Mouse (Mus musculus) stomach, postnatal 0 days (tissue): ENCODE measurements around the gene Sh3pxd2b. TPM values are rescaled to one million over a fixed set of nuclear protein-coding genes. Genes with fewer than 3 reads are reported as not detected.

Source experiments
- ATAC-seq: fragments of 200-750 bp; cut with Nextera tagmentation; 2 replicates; pipeline ENCODE4 v1.8.0; 2017; ENCODE audit not compliant: low FRiP score, low TSS enrichment
- DNase-seq: peaks from one replicate; pipeline ENCODE4 v3.0.0-alpha.2; 2016; ENCODE audit warnings: low spot score
- H3K27ac ChIP-seq: fragments of 300-500 bp; sonication (generic); replicated peaks from 2 replicates; pipeline ENCODE4 v1.5.1; 2014; ENCODE audit warnings: mild to moderate bottlenecking, control low read depth
- H3K27me3 ChIP-seq: fragments of 300-500 bp; sonication (generic); 2 replicates; pipeline ENCODE4 v1.6.1; 2014; ENCODE audit warnings: low read length; ENCODE audit not compliant: control insufficient read depth, insufficient read depth
- H3K36me3 ChIP-seq: fragments of 300-500 bp; sonication (generic); 2 replicates; pipeline ENCODE4 v1.6.1; 2014; ENCODE audit warnings: low read length, mixed read lengths; ENCODE audit not compliant: control insufficient read depth, insufficient read depth
- H3K4me1 ChIP-seq: fragments of 300-500 bp; sonication (generic); replicated peaks from 2 replicates; pipeline ENCODE4 v1.6.1; 2014; ENCODE audit warnings: antibody characterized with exemption; ENCODE audit not compliant: control insufficient read depth, insufficient read depth
- H3K4me2 ChIP-seq: fragments of 300-500 bp; sonication (generic); replicated peaks from 2 replicates; pipeline ENCODE4 v1.6.1; 2014; ENCODE audit warnings: low read depth, mild to moderate bottlenecking, control low read depth, moderate library complexity
- H3K4me3 ChIP-seq: fragments of 300-500 bp; sonication (generic); 2 replicates; pipeline ENCODE4 v1.5.1; 2014; ENCODE audit warnings: low read depth, low read length, control low read depth
- H3K9ac ChIP-seq: fragments of 300-500 bp; sonication (generic); 2 replicates; pipeline ENCODE4 v1.6.1; 2014; ENCODE audit warnings: mild to moderate bottlenecking, low read length, control low read depth, mixed read lengths
- H3K9me3 ChIP-seq: fragments of 300-500 bp; sonication (generic); 2 replicates; pipeline ENCODE4 v1.6.1; 2016; ENCODE audit warnings: low read length; ENCODE audit not compliant: control insufficient read depth
- CTCF ChIP-seq: IDR thresholded peaks from 2 replicates; pipeline ENCODE4 v1.5.1; 2016; ENCODE audit warnings: antibody characterized with exemption, low read depth, mild to moderate bottlenecking, moderate library complexity
- EP300 ChIP-seq: optimal IDR thresholded peaks from 2 replicates; pipeline ENCODE3; 2016; ENCODE audit warnings: antibody characterized with exemption
- WGBS: fragments of 180-500 bp; shearing (Covaris S2); extraction: QIAGEN DNeasy Blood & Tissue Kit; methylation state at CpG from one replicate; pipeline ENCODE4 v1.1.7; 2014; 5-methylcytosine and 5-hydroxymethylcytosine counted together
- polyA plus RNA-seq: library from polyadenylated mRNA; unstranded; fragments of >200 nt; fragmentation: Nextera tagmentation; extraction: Ambion mirVana; gene quantifications from 2 replicates; pipeline ENCODE4 v1.2.1, GENCODE M21; 2015

The Sh3pxd2b gene
- polyA plus RNA-seq, 1 experiment from 2014 or later, result 5.0 TPM

DNA sequence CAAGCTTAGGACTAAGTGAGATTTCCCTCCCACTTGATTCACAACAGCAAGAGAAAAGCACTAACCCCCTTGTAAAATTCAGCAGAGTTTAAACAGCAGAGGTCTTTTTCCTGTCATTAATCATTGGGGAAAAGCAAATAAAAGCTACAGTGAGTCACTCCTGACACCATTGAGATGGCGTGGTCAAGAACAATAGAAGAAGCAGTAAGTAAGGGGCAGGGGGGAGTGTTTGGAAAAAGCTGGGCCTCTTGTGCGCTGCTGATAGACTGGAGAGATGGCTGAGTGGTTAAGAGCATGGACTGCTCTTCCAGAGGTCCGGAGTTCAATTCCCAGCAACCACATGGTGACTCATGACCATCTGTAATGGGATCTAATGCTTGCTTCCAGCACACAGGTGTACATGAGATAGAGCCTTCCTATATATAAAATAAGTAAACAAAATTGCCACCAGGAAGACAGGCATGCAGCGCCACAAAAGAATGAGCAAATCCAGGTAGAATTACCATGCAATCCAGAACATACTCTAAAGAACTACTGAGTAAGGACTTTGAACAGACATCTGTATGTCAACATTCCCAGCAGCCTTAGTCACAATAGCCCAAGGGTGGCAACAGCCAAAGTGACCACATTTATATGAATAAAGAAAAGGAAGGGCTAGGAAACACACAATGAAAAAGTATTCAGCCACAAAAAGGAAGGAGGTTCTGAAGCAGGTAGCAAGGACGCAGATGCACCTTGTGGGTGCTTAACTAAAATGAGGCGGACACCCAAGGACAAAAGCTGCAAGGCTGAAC is 1.9 kb upstream of the Sh3pxd2b start:
- peaks cover 6% of the 10 kb centered on the region for H3K4me1 ChIP-seq
- ATAC-seq (peak; percentile 52), DNase-seq (peak; percentile 49)
- 50% methylated on average over 6 of the region's 6 CpGs for WGBS
- no peak overlapping the region for H3K4me2 ChIP-seq
- H3K27me3 ChIP-seq, result no peaks in the 10 kb centered on the region
- TF ChIP-seq EP300, result no peak
- no peak for TF ChIP-seq CTCF
- H3K9ac ChIP-seq, result no peak overlapping the region
- no peaks in the 10 kb centered on the region for H3K9me3 ChIP-seq
- no peak overlapping the region for H3K4me3 ChIP-seq
- H3K36me3 ChIP-seq, result no peaks in the 10 kb centered on the region
- peak overlapping the region; percentile 76 for H3K27ac ChIP-seq

DNA sequence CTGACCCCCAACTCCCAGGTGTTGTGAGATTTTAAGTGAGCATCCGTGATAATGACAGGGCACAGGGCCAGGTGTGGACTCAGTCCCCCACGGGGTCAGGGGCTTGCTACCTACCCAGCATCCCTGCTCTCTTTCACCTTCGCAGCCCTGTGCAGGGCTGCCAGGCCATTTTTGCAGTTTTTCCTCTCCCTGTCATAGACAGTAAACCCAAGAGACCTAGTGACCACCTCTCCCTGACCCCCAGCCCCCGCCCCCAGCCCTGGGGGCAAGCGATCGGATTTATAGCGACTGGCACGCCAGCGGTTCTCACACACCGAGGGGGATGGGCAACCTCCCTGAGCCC is 385 bp upstream of the Sh3pxd2b start:
- WGBS, result 3% methylated on average over 10 of the region's 10 CpGs

DNA sequence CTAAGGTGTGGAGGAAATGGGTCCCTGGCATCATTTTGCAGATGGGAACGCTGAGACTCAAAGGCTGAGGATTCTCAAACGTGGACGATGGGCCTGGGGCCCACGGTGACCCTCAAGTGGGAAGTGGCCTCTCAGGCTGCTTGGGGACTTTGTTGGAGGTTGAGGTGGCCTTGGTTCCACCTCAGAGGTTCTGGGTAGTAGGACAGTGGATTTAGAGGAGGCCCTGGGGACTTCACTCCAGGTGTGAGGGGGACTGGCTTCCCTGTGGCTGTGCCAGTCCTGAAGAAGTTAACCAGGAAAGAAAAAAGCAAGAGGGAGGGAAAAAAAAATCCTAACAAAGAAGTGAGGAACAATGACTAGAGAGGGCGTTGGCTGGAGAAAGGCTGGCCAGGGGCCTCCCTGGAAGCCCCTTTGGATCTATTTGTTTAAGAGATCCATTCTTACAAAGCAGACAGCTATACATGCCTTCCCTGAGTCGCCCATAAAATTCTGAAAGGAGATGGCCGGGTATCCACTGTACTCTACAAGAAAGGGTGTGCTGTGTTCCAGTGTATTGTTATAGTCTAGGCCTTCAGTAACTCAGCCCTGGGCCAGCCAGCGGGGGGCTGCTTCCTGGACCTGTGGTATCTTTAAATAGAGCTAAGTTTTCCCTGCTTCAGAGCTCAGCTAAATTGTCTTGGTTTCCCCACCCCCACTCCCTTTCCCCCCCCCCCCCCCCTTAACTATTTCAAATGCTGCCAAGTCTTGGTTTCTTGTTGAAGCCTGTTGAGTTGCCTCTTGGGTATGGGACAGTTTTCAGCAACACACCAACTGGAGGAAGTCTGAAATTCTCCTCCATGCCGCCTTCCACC is 1.0 kb downstream of the Sh3pxd2b start:
- Histone ChIP-seq H3K9me3 (no peaks in the 10 kb centered on the region), H3K36me3 (0 out of 2 replicates have a peak, but pooled peaks cover 4% of the 10 kb centered on the region), H3K4me3 (peak overlapping the region; percentile 86), H3K27me3 (no peaks in the 10 kb centered on the region), H3K9ac (peak overlapping the region; percentile 90), H3K4me2 (peak overlapping the region; percentile 88), H3K27ac (peak overlapping the region; percentile 88), H3K4me1 (peaks cover 6% of the 10 kb centered on the region)
- no peak for ATAC-seq
- 9% methylated on average over 9 of the region's 9 CpGs for WGBS
- no peak for DNase-seq
- TF ChIP-seq EP300 (no peak), CTCF (no peak)

More for the DNA sequence above, 385 bp upstream of the Sh3pxd2b start:
- H3K9ac ChIP-seq, result peak overlapping the region; percentile 90
- peak overlapping the region; percentile 88 for H3K27ac ChIP-seq
- H3K36me3 ChIP-seq, result 0 out of 2 replicates have a peak, but pooled peaks cover 4% of the 10 kb centered on the region
- H3K27me3 ChIP-seq, result no peaks in the 10 kb centered on the region
- H3K4me1 ChIP-seq, result peaks cover 6% of the 10 kb centered on the region
- H3K4me2 ChIP-seq, result peak overlapping the region; percentile 88
- no peaks in the 10 kb centered on the region for H3K9me3 ChIP-seq
- no peak for DNase-seq
- H3K4me3 ChIP-seq, result peak overlapping the region; percentile 86
- TF ChIP-seq EP300 (no peak), CTCF (no peak)
- ATAC-seq, result no peak

DNA sequence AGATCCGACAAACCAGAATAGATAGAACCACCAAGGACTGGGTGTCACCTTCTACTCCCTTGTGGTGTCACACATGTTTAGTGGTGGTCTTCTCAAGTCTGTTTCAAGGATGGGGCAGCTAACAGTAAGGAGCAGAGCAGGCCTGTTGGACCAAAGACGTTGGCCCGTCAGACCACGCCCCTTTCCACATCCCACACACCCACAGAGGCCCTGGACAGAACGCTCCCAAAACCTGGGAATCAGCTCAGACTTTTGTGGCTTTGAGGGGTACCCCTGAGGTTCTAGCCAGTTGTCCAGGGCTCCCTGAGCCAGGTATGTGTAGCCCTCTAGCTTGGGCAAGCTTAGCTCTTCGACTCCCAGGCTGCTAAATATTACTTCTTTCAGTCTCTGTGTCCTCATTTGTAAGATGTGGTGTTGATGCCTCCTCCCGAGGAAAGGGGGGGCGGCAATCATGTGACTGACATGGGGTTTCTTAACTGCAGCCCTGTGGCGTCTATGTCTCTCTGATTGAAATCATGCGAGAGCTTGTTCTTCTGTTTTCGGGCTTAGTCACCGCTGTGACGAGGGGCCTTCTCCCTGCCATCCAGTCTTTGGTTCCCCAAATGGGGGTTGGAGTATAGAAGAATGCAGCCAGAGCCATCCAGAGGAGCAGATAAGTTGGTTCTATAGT is 1.8 kb downstream of the Sh3pxd2b start:
- no peak for ATAC-seq
- Histone ChIP-seq H3K27me3 (no peaks in the 10 kb centered on the region), H3K4me1 (peaks cover 6% of the 10 kb centered on the region), H3K27ac (peak overlapping the region; percentile 80), H3K36me3 (peaks cover 6% of the 10 kb centered on the region; the same call in 1 of the 2 replicates), H3K4me2 (peak overlapping the region; percentile 88), H3K9me3 (no peaks in the 10 kb centered on the region), H3K4me3 (peak overlapping the region; percentile 86; the same call in 1 of the 2 replicates), H3K9ac (0 out of 2 replicates have a peak overlapping the region, but pooled peaks have one; percentile 35)
- TF ChIP-seq CTCF (no peak), EP300 (no peak)
- no peak for DNase-seq
- WGBS, result 49% methylated on average over 13 of the region's 13 CpGs

DNA sequence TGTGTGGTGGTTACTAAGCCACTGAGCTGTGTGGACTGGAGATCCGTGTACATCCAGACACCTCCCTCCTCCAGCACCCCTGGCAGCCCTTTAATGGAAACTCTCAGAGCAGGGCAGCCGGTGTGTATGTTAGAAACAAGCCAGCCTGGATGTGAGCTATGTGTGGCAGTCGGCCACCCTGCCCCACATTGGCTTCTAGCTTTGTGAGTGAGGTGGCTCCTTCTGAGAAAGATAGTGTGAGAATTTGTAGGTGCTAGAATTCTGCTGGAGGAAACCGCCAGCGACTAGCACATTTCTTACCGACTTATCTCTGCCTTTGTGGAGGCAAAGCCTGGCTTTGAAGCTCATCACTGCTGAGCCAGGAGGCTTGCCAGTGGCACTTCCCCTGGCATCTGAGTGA is 5.3 kb downstream of the Sh3pxd2b start:
- WGBS, result 55% methylated on average over 6 of the region's 6 CpGs
- ATAC-seq, result no peak

More for the DNA sequence above, 5.3 kb downstream of the Sh3pxd2b start:
- Histone ChIP-seq H3K9me3 (no peaks in the 10 kb centered on the region), H3K36me3 (peaks cover 6% of the 10 kb centered on the region; the same call in 1 of the 2 replicates), H3K4me1 (peaks cover 7% of the 10 kb centered on the region), H3K4me2 (no peak overlapping the region), H3K9ac (no peak overlapping the region), H3K4me3 (no peak overlapping the region), H3K27me3 (no peaks in the 10 kb centered on the region), H3K27ac (no peak overlapping the region; the same call in 1 of the 2 replicates)
- no peak for DNase-seq
- TF ChIP-seq EP300, result no peak
- TF ChIP-seq CTCF, result no peak
